Mouse (Mus musculus) bone marrow macrophage, adult 2 months (primary cell): ENCODE results near the gene Nlrp6.

ENCODE experiments used
- CTCF ChIP-seq: IDR thresholded peaks from 2 replicates; pipeline ENCODE4 v1.5.1; 2012; ENCODE audit warnings: low read depth, mild to moderate bottlenecking, low read length, moderate library complexity
- POLR2A ChIP-seq: IDR thresholded peaks from 2 replicates; pipeline ENCODE4 v1.6.1; 2012; ENCODE audit warnings: mild to moderate bottlenecking, low read depth, low read length, borderline replicate concordance

GRCm38 (mm10) chr7:140942811-140943210, 22.1 kb downstream of the Nlrp6 start:
- TF ChIP-seq POLR2A: no peak
- no peak for TF ChIP-seq CTCF
